Mouse (Mus musculus): ENCODE measurements around the gene Gpn1.

Gpn1 gene

GRCm38 (mm10) chr5:31494513-31495297, at the start of gene Gpn1:
Gene Gpn1, plus strand, starts transcription at chr5:31494741.
- in situ Hi-C loops (cut with MboI, MseI), result no loop called here

- in situ Hi-C loops (cut with MboI, MseI), result no loop called here
These were observed 43.2 kb upstream of the Gpn1 start for GRCm38 (mm10) chr5:31451336-31451735.

GRCm38 (mm10) chr5:31451878-31452561, 42.5 kb upstream of the Gpn1 start, which contains the start of gene Zfp512:
Gene Zfp512, plus strand, starts transcription at chr5:31452431.
- in situ Hi-C loops (cut with MboI, MseI), result no loop called here

- in situ Hi-C loops (cut with MboI, MseI), result no loop called here
These were observed 42.0 kb upstream of the Gpn1 start for GRCm38 (mm10) chr5:31452562-31452878.

DNA sequence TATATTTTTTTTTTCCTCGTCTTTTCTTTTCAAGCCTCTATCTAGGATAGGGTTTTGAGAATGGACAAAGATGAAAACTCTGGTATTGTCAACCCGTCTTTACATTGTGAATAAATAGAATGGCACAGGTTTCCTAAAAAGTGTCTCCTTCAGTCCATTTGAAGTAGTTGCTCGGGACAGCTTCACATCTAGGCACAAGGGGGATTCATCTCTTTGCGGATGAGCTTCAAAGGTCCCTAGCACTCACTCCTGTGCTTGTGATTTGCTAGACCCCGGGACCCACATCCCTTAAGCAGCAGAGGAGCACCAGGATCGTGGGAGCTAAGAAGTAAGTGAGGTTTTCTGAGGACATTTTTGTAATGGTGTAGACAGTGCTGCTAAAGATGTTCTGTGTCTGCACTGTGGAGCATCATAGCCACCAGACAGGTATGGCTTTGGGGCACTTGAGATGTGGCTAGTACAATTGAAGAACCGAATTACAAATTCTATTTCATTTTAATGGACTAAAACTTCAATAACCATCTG, 41.6 kb upstream of the Gpn1 start:
- in situ Hi-C loops (cut with MboI, MseI), result no loop called here

GRCm38 (mm10) chr5:31467798-31468197, 26.7 kb upstream of the Gpn1 start:
- in situ Hi-C loops (cut with MboI, MseI), result no loop called here

DNA sequence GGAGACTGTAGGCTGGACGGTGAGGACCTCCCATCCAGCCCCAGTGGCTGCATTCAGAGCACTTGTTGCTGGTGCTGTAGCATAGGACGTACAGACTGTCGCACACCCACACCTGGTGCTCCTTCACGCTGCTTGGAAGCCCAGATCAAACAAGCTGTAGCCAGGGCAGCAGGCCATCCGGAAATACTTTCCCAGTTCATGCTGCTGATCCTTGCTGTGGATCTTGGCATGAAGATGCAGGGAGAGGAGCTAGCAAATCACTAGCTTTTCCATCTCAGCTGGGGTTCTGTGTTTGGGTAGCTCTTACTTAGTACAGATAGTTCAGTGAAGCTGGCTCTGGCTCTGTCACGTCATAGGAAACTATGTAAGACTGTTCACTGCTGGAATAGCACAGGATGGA, 24.8 kb upstream of the Gpn1 start:
- in situ Hi-C loops (cut with MboI, MseI), result no loop called here

GRCm38 (mm10) chr5:31470334-31470733, 24.2 kb upstream of the Gpn1 start:
- in situ Hi-C loops (cut with MboI, MseI), result no loop called here

DNA sequence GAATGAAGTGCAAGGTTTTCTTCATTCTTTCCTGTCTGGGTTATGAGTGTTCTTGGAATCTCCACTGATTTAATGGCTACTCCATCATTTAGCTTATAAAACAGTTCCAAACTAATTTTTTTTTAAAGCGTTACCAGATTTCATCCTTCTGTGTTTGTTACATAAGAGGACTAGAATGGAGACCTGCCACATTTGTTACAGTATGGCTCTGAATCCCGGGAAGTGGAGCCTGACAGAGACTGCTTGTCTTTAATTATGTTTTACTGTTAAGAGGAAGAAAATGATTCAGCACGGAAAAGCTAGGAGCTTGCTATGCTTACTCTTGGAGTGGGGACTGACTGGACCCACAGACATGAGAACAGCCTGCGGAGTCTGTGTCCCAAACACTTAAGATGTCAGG, 14.0 kb upstream of the Gpn1 start:
- in situ Hi-C loops (cut with MboI, MseI), result no loop called here

DNA sequence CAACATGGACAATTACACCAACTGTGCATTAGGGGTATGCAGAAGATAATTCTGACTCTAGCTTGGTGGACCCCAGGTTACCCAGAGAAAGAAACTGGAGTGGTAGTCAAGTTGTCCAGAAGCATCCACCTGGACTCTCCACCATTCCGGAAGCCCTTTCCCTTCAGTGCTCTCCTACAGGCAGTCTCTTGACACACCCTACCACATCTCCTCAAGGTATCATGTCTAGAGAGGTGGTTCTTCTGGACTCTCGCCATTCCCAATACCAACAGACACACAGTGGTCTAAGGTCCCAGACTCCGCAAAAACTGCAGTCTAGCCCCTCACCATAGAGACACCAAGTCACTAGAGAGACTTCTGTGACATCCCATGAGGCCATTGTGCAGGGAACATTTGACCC, 9.1 kb upstream of the Gpn1 start, which contains the start of gene 4930548H24Rik:
Gene 4930548H24Rik (plus strand): TSS at position 301 of the 400 bp plus-strand sequence.
- in situ Hi-C loops (cut with MboI, MseI), result no loop called here

DNA sequence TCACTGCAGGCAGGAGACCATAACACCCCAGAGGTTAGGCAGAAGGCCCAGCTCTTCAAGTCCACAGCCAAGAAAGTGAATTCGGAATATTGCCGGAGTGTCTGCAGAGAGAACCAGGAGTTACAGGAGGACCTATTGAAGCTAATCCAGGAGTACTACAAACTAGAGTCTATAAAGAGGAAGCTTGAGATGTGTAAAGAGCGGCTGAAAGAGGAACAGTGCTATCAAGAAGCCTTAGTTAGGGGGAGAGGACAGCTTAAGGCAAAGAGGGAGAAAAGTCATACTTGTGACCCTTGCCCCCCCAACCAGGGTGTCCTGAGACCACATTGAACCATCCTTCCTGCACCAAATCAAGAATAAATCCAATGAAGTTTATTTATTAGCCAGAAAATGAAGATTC, 6.7 kb upstream of the Gpn1 start:
- in situ Hi-C loops (cut with MboI, MseI), result no loop called here

GRCm38 (mm10) chr5:31489116-31489769, 5.3 kb upstream of the Gpn1 start:
- in situ Hi-C loops (cut with MboI, MseI), result no loop called here

DNA sequence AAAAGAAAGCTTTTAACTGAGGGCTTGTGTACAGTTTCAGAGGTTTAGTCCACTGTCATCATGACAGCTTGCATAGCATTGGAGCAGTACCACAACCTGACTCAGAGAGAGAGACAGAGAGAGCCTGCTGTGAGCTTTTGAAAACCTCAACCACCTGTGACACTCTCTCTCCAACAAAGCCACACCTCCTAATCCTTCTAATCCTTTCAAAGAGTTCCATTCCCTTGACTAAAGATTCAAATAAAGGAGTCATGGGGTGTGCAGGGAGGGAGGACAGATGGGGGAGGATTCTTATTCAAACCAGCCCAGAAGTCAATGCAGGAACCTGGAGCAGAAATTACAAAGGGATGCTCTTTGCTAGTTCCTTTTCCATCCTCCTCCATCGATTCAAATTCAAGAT, 2.5 kb upstream of the Gpn1 start:
- in situ Hi-C loops (cut with MboI, MseI), result no loop called here

GRCm38 (mm10) chr5:31504843-31505242, 10.3 kb downstream of the Gpn1 start:
- in situ Hi-C loops (cut with MboI, MseI), result no loop called here

- in situ Hi-C loops (cut with MboI, MseI), result no loop called here
These were observed 17.9 kb downstream of the Gpn1 start for GRCm38 (mm10) chr5:31512481-31512880.

DNA sequence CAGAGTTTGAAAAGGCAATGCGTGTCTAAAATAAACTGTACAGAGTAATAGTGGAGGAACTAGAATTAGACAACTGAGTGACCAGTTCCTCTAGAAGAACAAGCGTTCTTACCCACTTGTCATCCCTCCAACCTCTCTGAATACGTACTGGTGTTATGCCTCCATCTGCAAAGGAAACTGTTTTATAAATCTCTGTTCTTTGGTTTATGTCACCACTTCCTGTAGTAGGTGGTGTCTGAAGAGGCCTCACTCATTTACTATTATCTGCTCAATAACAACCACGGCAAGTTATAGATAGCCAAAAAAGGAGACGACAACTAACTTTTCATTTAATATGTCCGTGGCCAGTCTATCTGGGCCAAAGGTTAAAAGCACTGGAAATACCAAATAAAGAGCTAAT, 26.0 kb downstream of the Gpn1 start:
- in situ Hi-C loops (cut with MboI, MseI), result no loop called here

DNA sequence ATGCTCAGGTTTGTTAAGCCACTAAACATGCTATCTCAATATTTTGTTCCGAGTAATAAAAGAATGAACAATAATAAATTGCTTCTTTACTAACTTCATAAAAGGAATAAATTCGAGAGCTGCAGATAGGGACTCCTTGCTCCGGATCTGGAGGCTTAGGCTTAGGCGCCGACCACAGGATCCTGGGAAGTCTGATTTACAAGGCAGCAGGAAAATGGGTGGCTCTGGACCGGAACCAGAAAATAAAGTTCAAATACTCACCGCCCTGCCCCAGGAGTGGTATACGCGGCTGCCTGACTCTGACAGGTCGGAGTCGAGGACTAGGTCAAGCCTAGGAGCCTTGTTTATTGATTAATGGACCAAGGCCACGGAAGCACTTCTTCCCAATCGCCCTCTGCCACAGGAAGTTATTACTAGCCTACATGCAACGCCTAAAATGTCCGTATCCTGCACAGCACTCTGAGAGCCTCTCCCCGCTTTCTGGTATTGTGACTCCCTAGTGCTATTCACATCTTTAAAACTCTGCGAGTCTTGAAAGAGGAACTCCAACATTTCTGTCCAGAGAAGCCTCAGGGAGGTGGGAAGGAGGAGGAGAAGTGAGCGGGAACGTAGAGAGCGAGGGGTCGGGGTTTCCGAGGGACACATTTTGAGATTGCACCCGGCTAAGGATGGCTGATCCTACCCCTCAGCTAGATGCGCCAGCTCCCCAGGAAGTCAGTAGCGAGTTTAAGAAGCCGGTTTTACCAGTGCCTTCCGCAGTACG, 32.0 kb downstream of the Gpn1 start, which contains the start of gene Slc4a1ap:
Gene Slc4a1ap (plus strand): TSS at position 642 of the 763 bp plus-strand sequence.
- in situ Hi-C loops (cut with MboI, MseI), result loop anchor here in 1 of 2 experiments (5.0 kb wide), 1 partner anchor 1851 kb away; the partner anchor contains the start of gene Uvssa

- in situ Hi-C loops (cut with MboI, MseI), result loop anchor here in 1 of 2 experiments (5.0 kb wide), 1 partner anchor 1850 kb away; the partner anchor contains the start of gene Uvssa
These were observed 32.7 kb downstream of the Gpn1 start for GRCm38 (mm10) chr5:31527117-31527680.

GRCm38 (mm10) chr5:31527707-31528106, 33.2 kb downstream of the Gpn1 start, which contains the start of gene Supt7l:
Gene Supt7l, minus strand, starts transcription at chr5:31527807.
- in situ Hi-C loops (cut with MboI, MseI), result loop anchor here in 1 of 2 experiments (5.0 kb wide), 1 partner anchor 1850 kb away; the partner anchor contains the start of gene Uvssa

DNA sequence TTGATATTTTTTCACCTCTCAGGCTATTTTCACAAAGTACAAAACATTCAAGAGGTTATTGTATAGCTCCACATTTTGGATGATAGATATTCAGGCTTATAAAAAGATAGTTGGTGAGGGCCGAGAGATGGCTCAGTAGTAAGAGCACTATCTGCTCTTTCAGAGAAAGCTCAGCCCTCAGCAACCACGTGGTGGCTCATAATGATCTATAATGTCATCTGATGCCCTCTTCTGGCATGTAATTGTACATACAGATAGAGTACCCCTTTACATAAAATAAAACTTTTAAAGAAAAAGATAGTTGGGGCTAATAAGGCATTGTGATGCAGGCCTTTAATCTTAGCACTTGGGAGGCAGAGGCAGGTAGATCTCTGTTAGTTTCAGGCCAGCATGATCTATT, 34.0 kb downstream of the Gpn1 start:
- in situ Hi-C loops (cut with MboI, MseI), result loop anchor here in 1 of 2 experiments (5.0 kb wide), 1 partner anchor 1849 kb away; the partner anchor contains the start of gene Uvssa

GRCm38 (mm10) chr5:31535228-31535627, 40.7 kb downstream of the Gpn1 start:
- in situ Hi-C loops (cut with MboI, MseI), result no loop called here
